Mouse (Mus musculus) kidney, adult 9 months (tissue): ENCODE results near the gene Ubiad1.

ENCODE experiments used
- DNase-seq: peaks from one replicate; pipeline ENCODE4 v3.0.0; 2022

Ubiad1 gene

GRCm38 (mm10) chr4:148399437-148400094 lies 45.0 kb downstream of the Ubiad1 start:
- DNase-seq, result no peak

- DNase-seq, result no peak
These were observed 46.9 kb downstream of the Ubiad1 start for GRCm38 (mm10) chr4:148397531-148398287.

- no peak for DNase-seq
These were observed 47.5 kb downstream of the Ubiad1 start for GRCm38 (mm10) chr4:148397113-148397512.

- DNase-seq, result no peak
These were observed 48.7 kb downstream of the Ubiad1 start for GRCm38 (mm10) chr4:148395875-148396274.

GRCm38 (mm10) chr4:148395198-148395597 lies 49.4 kb downstream of the Ubiad1 start:
- DNase-seq, result no peak

GRCm38 (mm10) chr4:148391714-148392310 lies 52.8 kb downstream of the Ubiad1 start:
- no peak for DNase-seq

- no peak for DNase-seq
These were observed 54.9 kb downstream of the Ubiad1 start for GRCm38 (mm10) chr4:148389635-148390034.

- DNase-seq, result no peak
These were observed 55.5 kb downstream of the Ubiad1 start for GRCm38 (mm10) chr4:148389047-148389446.

GRCm38 (mm10) chr4:148385269-148385668 lies 59.3 kb downstream of the Ubiad1 start:
- DNase-seq, result no peak
